Mouse (Mus musculus): ENCODE results near the gene 2610528A11Rik.

DNA sequence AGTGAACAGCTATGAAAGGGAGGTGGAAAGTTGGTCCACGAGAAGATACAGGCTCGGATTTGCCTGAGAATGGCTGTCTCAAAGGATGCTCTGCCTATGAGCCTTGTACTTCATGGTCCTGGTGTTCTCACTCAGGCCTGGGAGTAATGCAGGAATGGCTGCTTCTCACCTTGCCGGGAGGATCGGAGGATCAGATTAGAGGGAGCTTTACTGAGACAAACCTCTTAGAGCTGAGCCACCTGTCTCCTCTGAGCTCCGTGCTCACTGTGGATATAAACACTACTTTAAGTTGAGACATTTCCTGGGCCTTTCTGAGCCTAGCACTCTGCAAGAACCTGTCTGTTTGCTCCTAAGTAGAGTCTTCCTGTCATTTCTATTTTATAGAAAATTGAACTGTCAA is 12.3 kb downstream of the 2610528A11Rik start:
- no peak for TF ChIP-seq CTCF (conservative IDR thresholded peaks at IDR 0.05; ENCODE audit: insufficient read depth, insufficient read length, low read depth, low read length)
- no peak for TF ChIP-seq POLR2A (IDR thresholded peaks at IDR 0.05; ENCODE audit: low read depth, low read length)

Data from kidney, adult 2 months (tissue).